Mouse (Mus musculus) kidney, embryonic 16.5 days (tissue): ENCODE data around the gene Ryr2. TPM values are rescaled to one million over a fixed set of nuclear protein-coding genes. Genes with fewer than 3 reads are reported as not detected.
"Not testable (repeated sequence)": the region's sequence is repeated elsewhere in the genome, so short reads cannot be mapped to it uniquely, and the experiment has no call there.

ENCODE experiments used
- ATAC-seq: fragments of 200-750 bp; cut with Nextera tagmentation; 2 replicates; pipeline ENCODE4 v1.8.0; 2017; ENCODE audit warnings: moderate TSS enrichment; ENCODE audit not compliant: low FRiP score, low TSS enrichment
- H3K27ac ChIP-seq: fragments of 300-500 bp; sonication (generic); 2 replicates; pipeline ENCODE4 v1.5.1; 2014; ENCODE audit warnings: low read length
- H3K27me3 ChIP-seq: fragments of 300-500 bp; sonication (generic); 2 replicates; pipeline ENCODE4 v1.6.1; 2014; ENCODE audit warnings: low read length, control low read depth, mixed read lengths; ENCODE audit not compliant: insufficient read depth
- H3K36me3 ChIP-seq: fragments of 300-500 bp; sonication (generic); 2 replicates; pipeline ENCODE4 v1.6.1; 2014; ENCODE audit warnings: low read length, control low read depth, mixed read lengths; ENCODE audit not compliant: insufficient read depth
- H3K4me1 ChIP-seq: fragments of 300-500 bp; sonication (generic); 2 replicates; pipeline ENCODE4 v1.6.1; 2014; ENCODE audit warnings: low read length, control low read depth, mixed read lengths; ENCODE audit not compliant: insufficient read depth
- H3K4me2 ChIP-seq: fragments of 300-500 bp; sonication (generic); replicated peaks from 2 replicates; pipeline ENCODE4 v1.6.1; 2014; ENCODE audit warnings: low read depth, low read length
- H3K4me3 ChIP-seq: fragments of 300-500 bp; sonication (generic); 2 replicates; pipeline ENCODE4 v1.5.1; 2014; ENCODE audit warnings: mild to moderate bottlenecking, low read length
- H3K9ac ChIP-seq: fragments of 300-500 bp; sonication (generic); replicated peaks from 2 replicates; pipeline ENCODE4 v1.6.1; 2014; ENCODE audit warnings: low read length
- H3K9me3 ChIP-seq: fragments of 300-500 bp; sonication (generic); 2 replicates; pipeline ENCODE4 v1.6.1; 2016; ENCODE audit warnings: low read length, control low read depth
- WGBS: fragments of 180-500 bp; shearing (Covaris S2); extraction: QIAGEN DNeasy Blood & Tissue Kit; methylation state at CpG from one replicate; pipeline ENCODE4 v1.1.7; 2014; 5-methylcytosine and 5-hydroxymethylcytosine counted together
- polyA plus RNA-seq: library from polyadenylated mRNA; unstranded; fragments of >200 nt; fragmentation: Nextera tagmentation; extraction: Ambion mirVana; gene quantifications from 2 replicates; pipeline ENCODE4 v1.2.1, GENCODE M21; 2015

Ryr2 gene
- polyA plus RNA-seq, 1 experiment from 2014 or later: 0.19 TPM

- Histone ChIP-seq H3K4me3 (no peak overlapping the region), H3K9ac (no peak overlapping the region), H3K4me1 (no peaks in the 10 kb centered on the region), H3K9me3 (no peaks in the 10 kb centered on the region), H3K27me3 (no peaks in the 10 kb centered on the region), H3K4me2 (no peak overlapping the region), H3K27ac (no peak overlapping the region), H3K36me3 (no peaks in the 10 kb centered on the region)
- 91% methylated on average over 3 of the region's 3 CpGs for WGBS
- no peak for ATAC-seq
These were observed 268.9 kb downstream of the Ryr2 start for GRCm38 (mm10) chr13:11837870-11838269.

GRCm38 (mm10) chr13:11837152-11837551 is 269.6 kb downstream of the Ryr2 start:
- 77% methylated on average over 4 of the region's 4 CpGs for WGBS
- no peaks in the 10 kb centered on the region for H3K9me3 ChIP-seq
- no peaks in the 10 kb centered on the region for H3K36me3 ChIP-seq
- H3K4me2 ChIP-seq: no peak overlapping the region
- H3K27me3 ChIP-seq: no peaks in the 10 kb centered on the region
- H3K4me3 ChIP-seq: no peak overlapping the region
- no peaks in the 10 kb centered on the region for H3K4me1 ChIP-seq
- H3K9ac ChIP-seq: no peak overlapping the region
- H3K27ac ChIP-seq: no peak overlapping the region
- no peak for ATAC-seq

DNA sequence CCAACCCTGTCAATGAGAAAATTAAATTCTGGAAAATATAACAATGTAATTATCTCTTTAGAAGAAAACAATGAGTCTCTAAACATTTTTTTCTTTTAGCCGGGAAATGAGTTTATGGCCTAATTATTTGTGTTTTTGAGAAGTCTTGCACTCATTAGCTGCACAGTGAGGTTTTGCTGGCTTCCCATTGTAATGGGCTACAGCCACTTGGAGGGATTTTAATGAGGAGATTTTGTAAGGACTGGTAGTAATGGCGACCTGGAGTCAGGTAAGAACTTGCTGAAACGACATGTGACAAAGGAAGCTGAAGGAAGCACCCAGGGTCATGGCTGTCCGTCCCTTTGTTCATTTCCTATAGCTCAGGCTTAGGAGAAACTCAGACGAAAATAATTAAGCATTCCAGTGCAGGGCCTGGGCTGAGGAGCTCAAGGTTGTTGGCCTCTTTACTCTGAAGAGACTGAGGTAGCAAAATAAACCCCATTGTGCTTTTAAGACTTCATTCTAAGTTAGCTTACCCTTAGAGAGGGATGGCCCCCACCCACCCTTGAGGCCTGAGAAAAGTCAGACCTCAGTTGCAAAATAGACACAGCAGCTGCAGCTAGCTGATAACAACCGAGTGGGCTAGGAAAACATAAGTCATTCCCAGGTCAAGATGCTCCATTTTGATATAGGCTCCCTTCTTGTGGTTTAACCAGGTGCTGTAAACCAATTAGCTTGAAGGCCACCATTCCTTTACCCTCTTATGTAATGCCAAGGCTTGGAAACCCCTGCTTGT is 270.3 kb downstream of the Ryr2 start:
- Histone ChIP-seq H3K4me2 (no peak overlapping the region), H3K27me3 (no peaks in the 10 kb centered on the region), H3K27ac (no peak overlapping the region), H3K36me3 (no peaks in the 10 kb centered on the region), H3K9ac (no peak overlapping the region), H3K4me1 (no peaks in the 10 kb centered on the region), H3K4me3 (no peak overlapping the region), H3K9me3 (no peaks in the 10 kb centered on the region)
- 59% methylated on average over 6 of the region's 6 CpGs for WGBS
- ATAC-seq: no peak

DNA sequence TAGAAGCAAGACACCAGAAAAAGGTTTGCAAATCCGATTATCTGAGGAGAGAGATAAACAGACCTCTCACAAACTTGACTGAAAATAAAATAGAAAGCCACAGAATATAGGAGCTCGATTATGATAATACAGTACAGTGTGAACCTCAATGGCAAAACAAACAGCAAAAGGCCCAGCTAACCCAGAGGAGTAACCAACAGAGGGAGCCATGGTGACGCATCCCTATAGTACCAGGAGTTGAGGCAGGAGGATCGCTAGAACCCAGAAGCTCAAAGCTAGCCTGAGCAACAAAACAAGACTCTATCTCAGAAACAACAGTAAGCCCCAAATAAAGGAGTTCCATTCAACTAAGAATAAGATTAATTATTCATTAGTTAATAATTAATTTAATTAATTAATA is 275.5 kb downstream of the Ryr2 start:
- H3K4me3 ChIP-seq: no peak overlapping the region
- no peaks in the 10 kb centered on the region for H3K9me3 ChIP-seq
- no peaks in the 10 kb centered on the region for H3K4me1 ChIP-seq
- no peak overlapping the region for H3K9ac ChIP-seq
- no peak overlapping the region for H3K27ac ChIP-seq
- WGBS: 76% methylated on average over 4 of the region's 4 CpGs
- no peak for ATAC-seq
- no peaks in the 10 kb centered on the region for H3K27me3 ChIP-seq
- no peaks in the 10 kb centered on the region for H3K36me3 ChIP-seq
- H3K4me2 ChIP-seq: no peak overlapping the region

- no peak overlapping the region for H3K4me3 ChIP-seq
- WGBS: 97% methylated on average over 2 of the region's 2 CpGs
- H3K27ac ChIP-seq: no peak overlapping the region
- no peak overlapping the region for H3K9ac ChIP-seq
- H3K27me3 ChIP-seq: no peaks in the 10 kb centered on the region
- no peaks in the 10 kb centered on the region for H3K36me3 ChIP-seq
- no peak overlapping the region for H3K4me2 ChIP-seq
- no peak for ATAC-seq
- H3K4me1 ChIP-seq: no peaks in the 10 kb centered on the region
- no peaks in the 10 kb centered on the region for H3K9me3 ChIP-seq
These were observed 281.1 kb downstream of the Ryr2 start for GRCm38 (mm10) chr13:11825563-11826226.

DNA sequence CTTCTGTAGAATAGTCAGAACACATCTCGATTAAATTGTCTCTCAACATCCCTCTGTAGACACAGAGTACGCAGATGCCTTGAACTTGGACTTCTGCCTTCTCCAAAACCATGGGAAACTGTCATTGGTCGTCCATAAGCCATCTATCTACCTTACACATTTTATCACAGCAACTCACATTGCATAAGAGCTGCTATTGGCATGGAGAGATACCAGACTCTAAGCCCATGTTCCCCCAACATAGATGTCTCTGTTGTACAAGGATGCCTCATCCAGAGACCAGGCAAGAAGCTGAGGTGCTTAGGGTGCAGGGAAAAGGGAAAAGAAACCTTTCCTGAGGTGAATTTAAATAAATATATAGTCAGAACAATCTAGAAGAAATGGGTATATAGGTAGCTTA is 288.0 kb downstream of the Ryr2 start:
- no peak overlapping the region for H3K27ac ChIP-seq
- H3K4me3 ChIP-seq: no peak overlapping the region
- no peaks in the 10 kb centered on the region for H3K9me3 ChIP-seq
- no peak for ATAC-seq
- 76% methylated on average over 3 of the region's 3 CpGs for WGBS
- no peak overlapping the region for H3K4me2 ChIP-seq
- H3K36me3 ChIP-seq: no peaks in the 10 kb centered on the region
- H3K4me1 ChIP-seq: no peaks in the 10 kb centered on the region
- no peak overlapping the region for H3K9ac ChIP-seq
- no peaks in the 10 kb centered on the region for H3K27me3 ChIP-seq

DNA sequence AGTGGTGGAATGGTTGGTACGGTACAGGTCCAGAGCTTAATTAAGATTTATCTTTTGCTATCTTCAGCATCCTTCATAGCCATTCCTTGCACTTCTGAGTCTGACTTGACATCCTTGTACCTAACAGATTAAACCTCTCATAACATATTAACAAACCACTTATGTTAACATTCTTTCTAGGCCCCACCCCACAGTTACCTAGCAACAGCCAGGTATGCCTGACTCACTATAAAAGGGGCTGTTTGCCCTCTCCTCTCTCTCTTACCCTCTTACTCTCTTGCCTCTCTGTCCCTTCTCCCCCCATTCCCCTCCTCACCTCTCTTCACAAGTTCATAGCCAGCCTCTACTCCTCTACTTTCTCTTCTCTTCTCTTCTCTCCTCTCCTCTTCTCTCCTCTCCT is 297.4 kb downstream of the Ryr2 start:
- 65% methylated on average over 1 of the region's 1 CpGs for WGBS
- not testable (repeated sequence) for H3K27me3 ChIP-seq, ATAC-seq, H3K4me2 ChIP-seq, H3K9me3 ChIP-seq, H3K36me3 ChIP-seq, H3K9ac ChIP-seq, H3K4me1 ChIP-seq, H3K4me3 ChIP-seq, H3K27ac ChIP-seq

DNA sequence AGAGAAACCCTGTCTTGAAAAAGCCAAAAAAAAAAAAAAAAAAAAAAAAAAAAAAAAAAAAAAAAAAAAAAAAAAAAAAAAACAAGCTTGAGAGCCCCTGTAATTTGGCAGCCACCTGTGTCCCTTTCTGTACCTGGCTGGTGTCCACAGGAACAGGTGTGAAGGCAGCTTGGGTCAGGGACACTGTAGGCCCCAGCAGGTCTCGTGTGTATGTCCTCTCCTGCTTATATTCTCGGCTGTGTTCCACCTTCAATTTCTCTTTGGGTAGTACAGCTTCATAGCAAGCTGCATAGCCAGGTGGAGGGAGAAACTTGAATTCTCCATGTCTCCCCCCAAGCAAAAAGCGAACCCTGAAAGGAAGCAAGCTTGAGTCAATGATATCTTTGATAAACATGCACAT is 314.2 kb downstream of the Ryr2 start:
- H3K4me3 ChIP-seq: no peak overlapping the region
- H3K27ac ChIP-seq: no peak overlapping the region
- ATAC-seq: no peak
- H3K9ac ChIP-seq: no peak overlapping the region
- H3K27me3 ChIP-seq: no peaks in the 10 kb centered on the region
- H3K36me3 ChIP-seq: no peaks in the 10 kb centered on the region
- no peaks in the 10 kb centered on the region for H3K4me1 ChIP-seq
- no peaks in the 10 kb centered on the region for H3K9me3 ChIP-seq
- 80% methylated on average over 3 of the region's 3 CpGs for WGBS
- H3K4me2 ChIP-seq: no peak overlapping the region

DNA sequence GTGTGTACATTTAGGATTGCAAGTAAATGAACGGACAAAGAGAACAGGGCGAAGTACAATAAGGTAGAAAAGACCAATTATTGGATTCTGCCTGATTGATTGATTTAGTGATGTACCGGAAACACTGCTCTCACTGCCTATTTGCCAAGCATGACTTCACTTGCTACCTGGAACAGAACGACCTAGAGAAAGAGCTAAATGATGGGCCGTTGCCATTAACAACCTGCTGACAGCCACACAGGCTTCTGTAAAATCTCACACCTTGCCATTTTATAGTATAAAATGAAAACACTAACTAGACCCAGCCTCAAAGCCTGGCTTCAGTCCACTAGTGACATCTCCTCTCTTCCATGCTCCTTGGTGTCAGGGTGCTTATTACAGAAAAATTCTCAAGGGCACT is 316.2 kb downstream of the Ryr2 start:
- H3K9me3 ChIP-seq: no peaks in the 10 kb centered on the region
- WGBS: 48% methylated on average over 5 of the region's 5 CpGs
- H3K36me3 ChIP-seq: no peaks in the 10 kb centered on the region
- ATAC-seq: no peak
- H3K27ac ChIP-seq: no peak overlapping the region
- H3K27me3 ChIP-seq: no peaks in the 10 kb centered on the region
- H3K4me1 ChIP-seq: no peaks in the 10 kb centered on the region
- no peak overlapping the region for H3K9ac ChIP-seq
- H3K4me2 ChIP-seq: no peak overlapping the region
- H3K4me3 ChIP-seq: no peak overlapping the region

- H3K36me3 ChIP-seq: no peaks in the 10 kb centered on the region
- no peaks in the 10 kb centered on the region for H3K9me3 ChIP-seq
- no peak for ATAC-seq
- no peaks in the 10 kb centered on the region for H3K27me3 ChIP-seq
- no peak overlapping the region for H3K4me2 ChIP-seq
- WGBS: 70% methylated on average over 3 of the region's 3 CpGs
- no peaks in the 10 kb centered on the region for H3K4me1 ChIP-seq
- H3K27ac ChIP-seq: no peak overlapping the region
- no peak overlapping the region for H3K9ac ChIP-seq
- H3K4me3 ChIP-seq: no peak overlapping the region
These were observed 324.2 kb downstream of the Ryr2 start for GRCm38 (mm10) chr13:11782411-11783155.
